Mouse (Mus musculus) G1E (cell line): ENCODE measurements around the gene Rcn1. TPM values are rescaled to one million over a fixed set of nuclear protein-coding genes. Genes with fewer than 3 reads are reported as not detected.
A peak's percentile ranks its signal among the peaks of the same experiment; 100 is the strongest.

Source experiments
- ATAC-seq: 2 replicates; pipeline ENCODE4 v1.8.0; 2016; ENCODE audit warnings: mild to moderate bottlenecking; ENCODE audit not compliant: insufficient number of reproducible peaks, poor library complexity, low FRiP score, severe bottlenecking; ENCODE audit errors: extremely low read depth
- DNase-seq: peaks from one replicate; pipeline ENCODE4 v3.0.0; 2012; ENCODE audit warnings: low spot score
- H3K27me3 ChIP-seq: 2 replicates; pipeline ENCODE4 v1.6.1; 2012; ENCODE audit warnings: mild to moderate bottlenecking, low read length, inconsistent platforms; ENCODE audit not compliant: insufficient read depth
- H3K36me3 ChIP-seq: replicated peaks from 2 replicates; pipeline ENCODE3; 2012; ENCODE audit warnings: mild to moderate bottlenecking, inconsistent platforms
- H3K4me1 ChIP-seq: 2 replicates; pipeline ENCODE4 v1.6.1; 2012; ENCODE audit warnings: low read depth, low read length, inconsistent platforms, mixed read lengths; ENCODE audit not compliant: insufficient read depth
- H3K4me3 ChIP-seq: 2 replicates; pipeline ENCODE4 v1.5.1; 2012; ENCODE audit warnings: low read depth, mild to moderate bottlenecking, inconsistent platforms, low read length, moderate library complexity, mixed read lengths
- H3K9me3 ChIP-seq: replicated peaks from 2 replicates; pipeline ENCODE4 v1.6.1; 2012; ENCODE audit warnings: inconsistent platforms
- CTCF ChIP-seq: IDR thresholded peaks from 2 replicates; pipeline ENCODE4 v1.5.1; 2012; ENCODE audit warnings: low read depth, low read length, inconsistent platforms, mixed read lengths
- GATA1 ChIP-seq: IDR thresholded peaks from 2 replicates; pipeline ENCODE4 v1.6.1; 2012; ENCODE audit warnings: borderline replicate concordance, low read length, inconsistent platforms, mixed read lengths
- GATA2 ChIP-seq: IDR thresholded peaks from 2 replicates; pipeline ENCODE4 v1.6.1; 2012; ENCODE audit warnings: low read depth, low read length, inconsistent platforms, borderline replicate concordance
- POLR2AphosphoS5 ChIP-seq: IDR thresholded peaks from 2 replicates; pipeline ENCODE4 v1.6.1; 2012; ENCODE audit warnings: low read depth, low read length, inconsistent platforms; ENCODE audit not compliant: insufficient replicate concordance
- TAL1 ChIP-seq: conservative IDR thresholded peaks from 2 replicates; pipeline ENCODE4 v1.6.1; 2012; ENCODE audit warnings: low read depth, low read length, inconsistent platforms, mixed read lengths
- polyA plus RNA-seq: library from polyadenylated mRNA; stranded (reverse); fragments of >175 nt; gene quantifications from 2 replicates; pipeline ENCODE4 v1.2.3, GENCODE M21; 2012
- total RNA-seq, 2 experiments: library from RNA; stranded (forward) in 1 of 2; stranded (reverse) in 1 of 2; fragments of 200-1000 nt in 1 of 2; fragments of >200 nt in 1 of 2; fragmentation: Nextera tagmentation in 1 of 2; gene quantifications; 2 replicates each; pipeline ENCODE4 v1.2.3; 2014 to 2017

Gene Rcn1
- total and polyA plus RNA-seq, 3 experiments = 2.5 to 23.6 (median 7.4) TPM

DNA sequence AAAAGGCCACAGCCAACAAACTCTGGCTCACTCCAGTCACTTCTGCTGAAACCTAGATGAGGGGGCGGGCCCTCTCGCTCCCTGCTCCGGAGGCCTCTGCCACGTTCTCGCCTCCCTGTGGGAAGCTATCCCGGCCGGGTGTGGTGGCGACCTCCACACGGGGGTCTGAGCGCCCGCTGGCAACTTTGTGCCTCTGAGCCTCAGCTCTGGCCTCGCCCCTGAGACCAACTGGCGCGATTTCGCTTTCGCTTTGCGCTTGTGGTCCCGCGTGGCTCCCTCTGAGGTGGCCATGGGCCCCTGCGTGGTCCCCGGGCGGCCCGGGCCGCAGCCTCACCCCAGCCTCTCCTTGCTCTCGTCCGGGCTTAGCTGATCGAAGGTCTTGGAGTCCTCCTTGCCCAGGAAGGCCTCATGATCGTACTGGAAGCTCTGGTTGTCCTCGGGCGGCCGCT is 459 bp downstream of the Rcn1 start:
- Histone ChIP-seq H3K36me3 (peaks cover 25% of the 10 kb centered on the region), H3K9me3 (no peaks in the 10 kb centered on the region), H3K27me3 (no peaks in the 10 kb centered on the region; the same call in 1 of the 2 replicates), H3K4me1 (peaks cover 43% of the 10 kb centered on the region), H3K4me3 (peak overlapping the region; percentile 78)
- ATAC-seq = no peak
- TF ChIP-seq GATA2 (no peak), GATA1 (no peak), TAL1 (no peak), POLR2AphosphoS5 (no peak), CTCF (no peak)
- peak; percentile 28 for DNase-seq

DNA sequence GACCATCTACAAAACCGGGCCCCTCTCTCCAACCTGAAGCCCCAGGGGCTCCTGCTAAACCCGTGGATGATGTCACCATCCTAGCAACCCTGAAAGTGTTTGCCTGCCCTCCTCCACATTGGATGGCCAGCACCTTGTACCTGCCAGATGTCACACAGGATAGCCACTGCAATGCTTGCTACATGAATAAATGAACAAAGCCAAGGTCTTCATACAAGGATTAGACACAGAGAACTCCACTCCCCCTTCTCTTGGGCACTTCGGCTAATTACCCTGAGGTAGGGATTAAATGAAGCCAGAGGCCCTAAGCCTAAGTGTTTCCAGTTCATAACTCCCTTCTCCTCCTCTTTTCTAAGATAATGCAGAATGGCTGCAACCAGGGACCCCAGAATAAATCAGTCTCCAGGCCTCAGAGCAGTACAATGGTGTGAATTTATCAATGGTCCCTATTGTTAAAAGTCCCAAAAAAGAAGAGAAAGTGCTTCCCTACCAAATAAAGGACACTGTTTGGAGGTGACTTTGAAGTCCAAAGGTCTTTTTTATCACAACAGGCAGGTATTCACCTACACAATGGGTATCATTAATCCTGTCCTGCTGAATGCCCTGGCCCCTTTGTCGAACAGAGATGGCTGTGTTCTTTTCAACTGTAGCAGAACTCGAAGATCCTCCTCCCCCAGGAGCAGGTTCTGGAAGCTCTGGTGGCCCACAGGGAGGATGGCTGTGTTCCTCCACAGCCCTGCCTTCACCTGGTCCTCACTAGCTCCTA is 1.5 kb downstream of the Rcn1 start:
- TF ChIP-seq CTCF = no peak
- no peak for ATAC-seq
- peaks cover 33% of the 10 kb centered on the region for H3K36me3 ChIP-seq

DNA sequence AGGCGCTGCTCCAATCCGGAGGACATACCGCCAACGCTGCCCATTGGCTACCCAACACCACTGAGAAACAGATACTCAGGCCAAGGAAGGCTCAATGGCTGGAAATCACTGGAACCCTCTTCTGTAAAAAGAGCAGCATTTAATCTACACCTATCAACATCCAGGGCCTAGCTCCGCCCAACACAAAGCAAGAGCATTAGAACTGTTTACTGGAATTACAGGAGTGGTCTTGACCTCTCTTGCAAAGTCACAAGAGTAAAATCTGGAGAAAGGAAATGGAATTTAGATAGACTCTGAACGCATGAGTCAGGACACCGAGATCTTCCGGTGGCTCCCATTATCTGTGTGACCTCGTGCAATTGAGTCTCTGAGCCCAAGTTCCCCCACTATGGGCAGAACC is 3.1 kb downstream of the Rcn1 start:
- Histone ChIP-seq H3K27me3 (no peaks in the 10 kb centered on the region; the same call in 1 of the 2 replicates), H3K4me3 (no peak overlapping the region), H3K9me3 (no peaks in the 10 kb centered on the region), H3K4me1 (peaks cover 51% of the 10 kb centered on the region), H3K36me3 (peaks cover 44% of the 10 kb centered on the region)
- DNase-seq (no peak), ATAC-seq (no peak)
- TF ChIP-seq TAL1 (no peak), GATA2 (no peak), POLR2AphosphoS5 (no peak), CTCF (no peak), GATA1 (no peak)

More for the DNA sequence above, 1.5 kb downstream of the Rcn1 start:
- H3K9me3 ChIP-seq = no peaks in the 10 kb centered on the region
- no peaks in the 10 kb centered on the region; the same call in 1 of the 2 replicates for H3K27me3 ChIP-seq
- DNase-seq = no peak
- peaks cover 43% of the 10 kb centered on the region for H3K4me1 ChIP-seq
- peak overlapping the region; percentile 78; the same call in 1 of the 2 replicates for H3K4me3 ChIP-seq

DNA sequence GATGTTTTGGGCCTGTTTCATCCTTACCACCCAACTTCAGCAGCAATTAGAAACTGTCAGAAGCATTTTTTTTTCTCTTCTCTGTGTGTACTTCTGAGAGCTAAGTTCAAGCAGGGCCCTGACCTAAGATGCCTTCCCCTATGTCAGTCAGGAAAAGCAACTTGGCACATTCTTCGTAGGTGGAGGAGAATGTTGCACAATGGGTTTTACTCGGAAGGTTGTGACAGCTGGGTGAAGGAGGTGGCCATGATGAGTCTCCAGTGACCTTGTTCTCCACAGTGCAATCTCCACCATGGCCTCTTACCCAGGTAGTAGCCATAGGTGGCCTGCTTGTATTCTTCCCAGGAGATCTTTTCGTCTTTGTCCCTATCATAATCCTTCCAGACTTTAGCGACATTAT is 4.7 kb downstream of the Rcn1 start:
- H3K36me3 ChIP-seq = peaks cover 56% of the 10 kb centered on the region
- no peak for ATAC-seq
- no peaks in the 10 kb centered on the region; the same call in 1 of the 2 replicates for H3K27me3 ChIP-seq
- TF ChIP-seq POLR2AphosphoS5 (no peak), GATA2 (no peak), TAL1 (no peak), GATA1 (no peak), CTCF (no peak)
- no peaks in the 10 kb centered on the region for H3K9me3 ChIP-seq
- no peak overlapping the region for H3K4me3 ChIP-seq
- H3K4me1 ChIP-seq = peaks cover 48% of the 10 kb centered on the region
- DNase-seq = no peak

DNA sequence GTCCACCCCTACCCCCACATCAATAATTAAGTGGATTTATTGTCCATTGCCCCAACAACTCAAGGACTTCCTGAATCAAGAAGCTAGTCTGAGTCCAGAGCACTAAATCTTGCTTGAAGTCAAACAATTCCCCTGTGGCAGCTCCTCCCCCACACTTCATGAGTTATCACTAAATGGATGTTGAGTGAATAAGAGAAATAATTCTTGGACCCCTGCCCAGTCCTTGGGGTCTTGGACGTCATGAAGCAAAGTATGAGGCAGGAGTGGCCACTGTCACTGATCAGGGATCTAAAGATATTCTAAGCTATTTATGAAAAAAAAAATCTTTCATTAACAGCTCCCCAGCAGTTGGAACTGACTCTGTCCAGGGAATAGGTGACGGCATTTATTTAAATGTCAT is 6.6 kb downstream of the Rcn1 start:
- TF ChIP-seq CTCF (no peak), GATA2 (no peak), TAL1 (no peak), GATA1 (no peak), POLR2AphosphoS5 (no peak)
- H3K36me3 ChIP-seq = peaks cover 74% of the 10 kb centered on the region
- ATAC-seq = no peak

DNA sequence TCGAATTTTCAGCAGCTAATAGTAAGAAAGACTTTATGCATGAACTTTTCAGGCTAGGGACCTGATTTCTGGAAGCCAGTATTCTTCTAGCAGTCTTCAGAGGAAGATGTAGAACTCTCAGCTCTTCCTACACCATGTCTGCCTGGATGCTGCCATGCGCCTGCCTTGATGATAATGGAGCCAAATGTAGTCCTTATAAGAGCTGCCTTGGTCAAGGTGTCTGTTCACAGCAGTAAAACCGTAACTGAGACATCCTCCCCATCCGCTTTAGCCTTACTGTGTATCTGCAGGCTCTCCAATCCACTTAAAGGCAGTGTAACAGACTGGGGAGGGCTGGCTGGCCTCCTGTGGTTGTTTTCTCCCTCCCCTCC is 7.7 kb downstream of the Rcn1 start:
- ATAC-seq = no peak
- no peak overlapping the region for H3K4me3 ChIP-seq
- H3K9me3 ChIP-seq = no peaks in the 10 kb centered on the region
- DNase-seq = no peak
- no peaks in the 10 kb centered on the region; the same call in 1 of the 2 replicates for H3K27me3 ChIP-seq
- H3K4me1 ChIP-seq = peaks cover 24% of the 10 kb centered on the region
- no peak for TF ChIP-seq GATA2
- no peak for TF ChIP-seq POLR2AphosphoS5
- TF ChIP-seq GATA1 = no peak
- TF ChIP-seq CTCF = no peak
- TF ChIP-seq TAL1 = no peak
- H3K36me3 ChIP-seq = peaks cover 77% of the 10 kb centered on the region

More for the DNA sequence above, 6.6 kb downstream of the Rcn1 start:
- H3K27me3 ChIP-seq = no peaks in the 10 kb centered on the region; the same call in 1 of the 2 replicates
- DNase-seq = no peak
- no peak overlapping the region for H3K4me3 ChIP-seq
- peaks cover 34% of the 10 kb centered on the region for H3K4me1 ChIP-seq
- no peaks in the 10 kb centered on the region for H3K9me3 ChIP-seq
